Mouse (Mus musculus): ENCODE data around the gene Phkg2.

Phkg2 gene

DNA sequence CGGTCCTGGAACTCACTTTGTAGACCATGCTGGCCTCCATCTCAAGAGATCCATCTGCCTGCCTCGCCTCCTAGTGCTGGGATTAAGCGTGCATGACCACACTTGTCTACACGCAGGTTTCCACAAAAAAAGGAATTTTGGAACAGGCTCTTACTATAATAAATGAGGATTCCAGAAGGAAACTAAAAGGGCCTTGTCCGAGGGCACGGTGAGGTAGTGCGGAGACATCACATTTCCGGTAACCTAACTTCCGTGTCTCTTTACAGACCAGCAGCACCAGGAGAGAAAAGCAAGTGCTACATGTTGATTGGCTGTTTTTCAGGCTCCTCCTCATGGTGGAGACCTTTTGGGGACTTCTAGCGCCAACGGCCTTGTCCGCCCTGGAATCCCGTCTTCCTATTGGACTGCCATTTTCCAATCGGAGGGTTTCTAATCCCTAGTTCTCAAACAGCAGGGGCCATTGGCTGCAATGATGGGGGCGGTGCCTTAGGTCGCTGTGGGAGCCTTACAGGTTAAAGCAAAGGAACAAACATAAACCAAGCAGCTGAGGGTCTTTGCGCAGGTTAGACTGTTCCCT is at the start of gene Phkg2:
TSS of gene Phkg2 (plus strand) at position 446 of the 577 bp plus-strand sequence.
- peak; percentile 85 to 94 for DNase-seq

DNA sequence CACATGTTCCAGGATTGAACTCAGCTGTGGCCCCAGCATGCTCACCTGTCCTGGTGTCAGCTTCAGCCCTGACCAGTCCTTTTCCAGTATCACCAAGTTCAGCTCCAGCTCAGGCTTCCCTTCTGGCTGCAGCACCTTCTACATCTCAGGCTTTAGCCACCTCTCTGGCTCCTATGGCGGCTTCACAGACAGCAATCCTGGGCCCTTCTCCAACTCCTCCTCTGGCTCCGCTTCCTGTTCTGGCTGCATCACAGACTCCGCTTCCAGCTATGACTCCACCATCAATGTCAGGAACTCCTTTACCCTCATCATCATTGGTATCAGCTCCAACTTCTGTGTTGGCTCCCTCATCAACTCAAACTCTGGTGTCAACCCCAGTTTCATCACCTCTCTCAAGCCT is 31.5 kb upstream of the Phkg2 start:
- DNase-seq = no peak

DNA sequence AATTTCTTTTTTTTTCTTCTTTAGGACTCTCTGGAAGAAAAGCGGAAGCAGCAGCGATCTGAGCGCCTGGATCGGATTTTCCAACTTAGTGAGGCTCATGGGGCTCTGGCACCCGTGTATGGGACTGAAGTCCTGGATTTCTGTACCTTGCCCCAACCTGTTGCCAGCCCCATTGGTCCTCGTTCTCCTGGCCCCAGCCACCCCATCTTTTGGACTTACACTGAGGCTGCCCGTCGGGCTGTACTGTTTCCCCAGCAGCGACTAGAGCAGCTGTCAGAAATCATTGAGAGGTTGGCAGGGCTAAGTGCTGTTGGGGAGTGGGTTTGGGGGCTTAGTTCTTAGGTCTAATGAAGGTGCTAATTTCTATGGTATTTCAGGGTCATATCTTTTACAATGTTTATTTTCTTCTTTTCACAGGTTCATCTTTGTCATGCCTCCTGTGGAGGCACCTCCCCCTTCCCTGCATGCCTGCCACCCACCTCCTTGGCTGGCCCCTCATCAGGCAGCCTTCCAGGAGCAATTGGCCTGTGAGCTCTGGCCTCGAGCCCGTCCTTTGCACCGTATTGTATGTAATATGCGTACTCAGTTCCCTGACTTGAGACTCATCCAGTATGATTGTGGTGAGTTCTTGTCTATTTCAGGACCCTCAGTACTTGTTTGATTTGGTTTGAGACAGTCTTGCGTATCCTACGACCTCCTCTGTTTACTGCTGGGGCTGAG is 23.9 kb upstream of the Phkg2 start:
- DNase-seq = no peak

- DNase-seq = no peak
Measured at GRCm38 (mm10) chr7:127551558-127551957, 21.6 kb upstream of the Phkg2 start.

DNA sequence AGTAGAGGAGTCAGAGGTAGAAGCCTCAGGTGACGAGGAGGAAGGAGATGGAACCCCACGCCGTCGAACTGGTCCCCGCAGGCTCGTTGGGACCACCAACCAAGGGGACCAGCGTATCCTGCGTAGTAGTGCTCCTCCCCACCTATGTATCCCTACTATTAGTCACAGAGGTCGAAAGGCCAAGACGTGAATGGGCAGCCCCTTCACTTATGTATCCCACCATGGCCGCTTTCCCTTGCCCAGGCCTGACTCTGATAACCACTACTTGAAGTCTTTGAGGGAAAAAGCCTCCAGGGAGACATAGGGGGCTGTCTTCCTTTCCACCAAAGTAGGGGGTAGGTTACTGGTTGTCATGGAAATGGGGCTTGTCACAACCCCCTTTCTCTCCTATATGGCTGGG is 12.6 kb upstream of the Phkg2 start:
- no peak for DNase-seq

DNA sequence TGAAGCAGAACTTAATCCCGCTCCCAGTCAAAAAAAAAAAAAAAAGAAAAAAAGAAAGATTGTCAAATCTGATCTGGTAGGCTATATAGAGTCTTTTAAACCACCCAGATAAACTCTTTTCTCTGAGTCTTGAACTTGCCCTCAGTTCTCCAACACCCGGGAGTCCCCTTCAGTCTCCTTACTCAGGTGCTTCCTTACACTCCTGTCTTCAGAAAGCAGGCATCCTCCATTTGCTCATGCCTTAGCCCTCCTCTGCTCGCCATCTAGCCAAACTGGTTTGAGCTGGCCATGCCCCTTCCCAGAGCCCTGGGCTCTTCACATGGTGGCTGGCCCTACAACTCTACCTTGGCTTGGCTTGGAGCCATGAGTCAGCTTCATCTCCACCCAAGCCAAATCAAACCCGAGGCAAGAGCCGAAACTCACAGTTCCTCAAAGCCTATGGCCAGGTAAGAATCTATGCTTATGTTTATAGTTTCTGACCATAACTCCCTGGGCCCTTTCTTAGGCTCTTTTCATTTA is 11.7 kb upstream of the Phkg2 start, which contains the start of gene Tmem265:
TSS of gene Tmem265 (plus strand) at position 51 of the 519 bp plus-strand sequence.
- DNase-seq = no peak

DNA sequence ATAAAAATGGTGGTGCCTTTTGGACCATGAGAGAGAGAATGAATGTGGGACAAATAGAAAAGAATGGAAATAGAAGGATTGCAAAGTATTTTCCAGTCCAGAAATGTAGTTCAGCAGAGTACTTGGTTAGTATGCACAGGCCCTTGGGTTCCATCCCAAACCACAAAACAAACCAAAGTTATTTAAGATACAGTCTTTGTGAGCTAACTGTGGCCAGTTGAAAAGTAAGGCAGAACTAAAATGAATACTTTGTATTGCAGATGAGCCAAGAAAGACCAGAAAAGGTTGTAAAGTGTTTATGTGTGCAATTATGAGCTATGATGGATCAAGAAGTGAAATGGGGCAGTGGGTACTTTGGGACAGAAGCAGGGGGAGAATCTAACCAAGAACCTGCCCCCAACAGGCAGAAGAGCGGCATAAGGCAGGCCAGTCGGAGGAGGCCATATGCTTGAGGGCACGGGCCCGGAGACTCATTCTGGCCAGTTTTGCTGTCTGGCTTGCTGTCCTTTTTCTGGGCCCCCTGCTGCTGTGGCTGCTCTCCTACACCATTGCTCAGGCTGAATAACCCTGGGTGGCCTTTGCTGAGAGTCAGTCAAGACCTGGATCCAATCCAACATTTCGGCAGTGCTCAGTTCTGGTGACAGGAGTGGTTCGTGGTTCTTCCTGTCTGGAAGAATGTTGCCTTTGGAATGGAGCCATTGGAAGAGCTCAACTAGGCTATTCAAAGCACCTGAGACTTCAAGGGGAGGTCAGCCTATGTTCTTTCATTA is 8.6 kb upstream of the Phkg2 start:
- DNase-seq = no peak

DNA sequence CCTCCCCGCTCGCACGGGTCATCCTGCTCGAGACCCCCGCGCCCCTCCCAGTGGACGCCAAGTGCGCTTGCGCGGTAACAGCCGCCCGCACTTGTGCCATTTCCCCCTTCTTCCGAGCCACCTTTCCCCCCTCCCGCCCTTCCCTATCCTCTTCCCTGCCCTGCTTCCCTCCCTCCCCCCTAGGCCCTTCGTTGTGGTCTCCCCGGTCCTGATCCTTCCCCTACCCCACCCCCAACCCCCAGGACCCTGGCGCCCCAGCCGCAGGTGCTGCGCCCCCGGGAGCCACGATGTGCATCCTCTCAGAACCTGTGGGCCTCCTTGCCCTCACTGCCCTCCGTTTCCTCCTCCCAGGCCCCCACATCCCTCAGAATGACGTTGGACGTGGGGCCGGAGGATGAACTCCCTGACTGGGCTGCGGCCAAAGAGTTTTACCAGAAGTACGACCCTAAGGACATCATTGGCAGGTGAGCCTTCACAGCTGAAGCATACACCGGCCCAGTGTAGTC is 416 bp downstream of the Phkg2 start:
- DNase-seq = peak; percentile 32 to 41

DNA sequence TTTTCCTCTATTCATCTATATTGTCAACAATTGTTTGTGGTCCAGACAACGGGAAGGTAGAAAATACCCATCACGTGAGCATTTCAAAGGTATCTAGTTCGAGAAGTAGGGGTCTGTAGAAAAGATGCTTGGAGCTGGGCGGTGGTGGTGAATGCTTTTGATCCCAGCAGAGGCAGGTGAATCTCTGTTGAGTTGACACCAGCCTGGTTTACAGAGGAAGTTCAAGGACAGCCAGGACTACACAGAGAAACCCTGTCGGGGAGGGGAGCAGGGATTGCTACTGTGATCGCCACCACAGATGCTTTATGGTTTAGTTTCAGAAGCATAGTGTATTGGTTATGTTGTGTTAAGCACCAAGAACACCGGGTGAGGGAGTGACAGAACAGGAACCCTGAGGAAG is 975 bp downstream of the Phkg2 start:
- no peak for DNase-seq

- DNase-seq = no peak
Measured at GRCm38 (mm10) chr7:127583260-127583659, 10.1 kb downstream of the Phkg2 start.

- peak in 1 of 2 experiments; percentile 3 for DNase-seq
Measured at GRCm38 (mm10) chr7:127585031-127585430, 11.9 kb downstream of the Phkg2 start.

GRCm38 (mm10) chr7:127586149-127586548 is 13.0 kb downstream of the Phkg2 start:
- no peak for DNase-seq

DNA sequence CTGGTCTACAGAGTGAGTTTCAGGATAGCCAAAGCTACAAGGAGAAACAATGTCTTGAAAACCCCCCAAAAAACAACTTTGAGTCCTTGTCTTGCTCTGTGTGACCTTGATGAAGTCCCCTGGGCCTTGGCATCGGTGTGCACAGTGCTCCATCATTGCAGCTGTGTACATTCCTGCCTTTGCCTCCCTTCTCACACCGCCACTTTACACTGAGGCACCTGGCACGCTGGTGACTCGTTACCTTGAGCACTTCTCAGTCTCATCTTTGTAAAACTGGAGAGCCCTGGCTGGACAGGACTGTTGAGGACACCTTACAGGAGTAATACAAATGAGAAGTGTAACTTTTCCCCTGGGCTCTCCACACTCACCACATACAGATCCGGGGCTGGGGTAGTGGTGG is 14.1 kb downstream of the Phkg2 start:
- DNase-seq = peak in 1 of 2 experiments; percentile 4

GRCm38 (mm10) chr7:127588011-127588871 is 15.1 kb downstream of the Phkg2 start, which contains the start of the genes Ccdc189 and Rnf40:
TSS of gene Ccdc189 (minus strand) at chr7:127588595.
TSS of gene Rnf40 (plus strand) at chr7:127588767.
- peak; percentile 87 to 94 for DNase-seq

- DNase-seq = no peak
Measured at GRCm38 (mm10) chr7:127588901-127589300, 15.8 kb downstream of the Phkg2 start.

- no peak for DNase-seq
Measured at GRCm38 (mm10) chr7:127589637-127590036, 16.5 kb downstream of the Phkg2 start.

DNA sequence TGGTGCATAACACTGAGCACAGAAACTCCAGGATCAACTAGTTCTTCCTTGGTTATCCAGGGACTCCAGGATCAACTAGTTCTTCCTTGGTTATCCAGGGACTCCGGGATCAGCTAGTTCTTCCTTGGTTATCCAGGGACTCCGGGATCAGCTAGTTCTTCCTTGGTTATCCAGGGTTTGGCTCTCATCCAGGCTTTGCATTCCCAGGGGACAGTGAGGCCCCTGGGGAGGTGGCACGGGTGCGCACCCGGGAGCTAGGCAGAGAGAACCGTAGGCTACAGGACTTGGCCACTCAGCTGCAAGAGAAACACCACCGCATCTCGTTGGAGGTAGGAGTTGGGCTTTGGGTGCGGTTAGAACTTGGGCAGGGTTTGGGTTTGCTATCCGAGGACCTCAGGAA is 18.0 kb downstream of the Phkg2 start:
- DNase-seq = no peak

GRCm38 (mm10) chr7:127592575-127592974 is 19.4 kb downstream of the Phkg2 start:
- no peak for DNase-seq

DNA sequence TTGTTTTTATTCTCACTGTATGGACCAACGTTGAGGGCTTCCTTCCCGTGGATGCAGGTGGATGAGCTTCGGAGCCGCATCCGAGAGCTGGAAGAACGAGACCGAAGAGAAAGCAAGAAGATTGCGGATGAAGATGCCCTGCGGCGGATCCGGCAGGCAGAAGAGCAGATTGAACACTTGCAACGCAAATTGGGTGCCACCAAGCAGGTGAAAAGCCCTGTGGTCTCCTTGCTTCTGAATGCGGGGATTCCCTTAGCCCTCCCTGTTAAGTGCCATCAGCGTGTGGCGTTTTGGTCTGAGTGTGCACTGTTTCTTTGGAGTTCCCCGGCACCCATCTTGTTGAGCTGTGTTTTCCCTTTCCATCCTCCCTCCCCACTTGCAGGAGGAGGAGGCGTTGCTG is 23.6 kb downstream of the Phkg2 start:
- no peak for DNase-seq

DNA sequence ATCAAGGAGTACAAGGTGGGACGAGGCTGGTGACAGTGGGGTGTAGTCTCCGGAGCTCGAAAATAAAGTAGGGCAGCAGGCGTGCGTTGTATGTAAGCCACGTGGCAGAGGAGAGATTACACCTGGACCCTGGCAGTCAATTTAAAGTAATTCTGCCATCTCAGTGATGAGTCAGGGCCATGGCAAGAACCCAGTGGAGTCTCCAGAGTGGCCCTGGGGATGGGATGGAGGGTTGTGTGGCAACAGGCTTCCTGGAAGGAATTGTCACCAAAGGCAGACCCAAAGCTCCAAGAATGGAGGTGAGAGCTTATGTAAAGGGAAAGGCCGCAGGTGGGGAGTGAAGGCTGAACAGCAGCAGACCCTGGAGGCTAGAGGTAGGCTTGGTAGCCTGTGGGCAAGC is 27.5 kb downstream of the Phkg2 start:
- no peak for DNase-seq

DNA sequence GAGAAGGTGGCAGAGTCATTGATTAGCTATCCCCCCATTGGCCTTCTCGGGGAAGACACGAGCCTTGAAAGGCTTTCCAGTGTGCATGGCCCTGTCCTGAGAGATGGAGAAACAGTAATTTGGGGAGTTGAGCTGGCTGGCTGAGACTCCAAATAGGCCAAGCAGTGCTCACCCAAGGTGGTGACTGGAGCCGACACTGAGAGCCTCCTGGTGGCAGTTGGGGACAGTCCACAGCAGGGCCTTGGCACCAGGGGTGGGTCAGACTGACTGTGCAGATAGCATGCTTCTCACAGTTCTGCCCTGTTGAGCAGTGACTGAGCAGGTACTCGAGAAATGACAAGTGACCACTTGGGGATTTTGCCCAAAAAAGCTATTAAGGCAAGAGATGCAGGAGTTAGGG is 28.6 kb downstream of the Phkg2 start:
- DNase-seq = no peak

- no peak for DNase-seq
Measured at GRCm38 (mm10) chr7:127602903-127603302, 29.8 kb downstream of the Phkg2 start.
